Mouse (Mus musculus) intestine, embryonic 16.5 days (tissue): ENCODE results near the gene Mei1. TPM values are rescaled to one million over a fixed set of nuclear protein-coding genes. Genes with fewer than 3 reads are reported as not detected.

Source experiments
- ATAC-seq: fragments of 200-750 bp; cut with Nextera tagmentation; 2 replicates; pipeline ENCODE4 v1.8.0; 2017; ENCODE audit warnings: moderate TSS enrichment, moderate library complexity
- H3K27ac ChIP-seq: fragments of 300-500 bp; sonication (generic); 2 replicates; pipeline ENCODE4 v1.5.1; 2014; ENCODE audit warnings: mild to moderate bottlenecking, low read length
- H3K27me3 ChIP-seq: fragments of 300-500 bp; sonication (generic); replicated peaks from 2 replicates; pipeline ENCODE4 v1.6.1; 2014; ENCODE audit warnings: low read length, control low read depth, mixed read lengths; ENCODE audit not compliant: control insufficient read depth, insufficient read depth
- H3K36me3 ChIP-seq: fragments of 300-500 bp; sonication (generic); 2 replicates; pipeline ENCODE4 v1.6.1; 2014; ENCODE audit warnings: low read length, control low read depth; ENCODE audit not compliant: control insufficient read depth, insufficient read depth
- H3K4me1 ChIP-seq: fragments of 300-500 bp; sonication (generic); 2 replicates; pipeline ENCODE4 v1.6.1; 2014; ENCODE audit warnings: low read length, control low read depth, mixed read lengths; ENCODE audit not compliant: control insufficient read depth, insufficient read depth
- H3K4me2 ChIP-seq: fragments of 300-500 bp; sonication (generic); 2 replicates; pipeline ENCODE4 v1.6.1; 2014; ENCODE audit warnings: low read depth, low read length, control low read depth
- H3K4me3 ChIP-seq: fragments of 300-500 bp; sonication (generic); 2 replicates; pipeline ENCODE4 v1.5.1; 2014; ENCODE audit warnings: mild to moderate bottlenecking, low read length
- H3K9ac ChIP-seq: fragments of 300-500 bp; sonication (generic); 2 replicates; pipeline ENCODE4 v1.6.1; 2014; ENCODE audit warnings: low read depth, low read length
- H3K9me3 ChIP-seq: fragments of 300-500 bp; sonication (generic); 2 replicates; pipeline ENCODE4 v1.6.1; 2016; ENCODE audit warnings: low read length, control low read depth; ENCODE audit not compliant: control insufficient read depth
- WGBS: fragments of 180-500 bp; shearing (Covaris S2); extraction: QIAGEN DNeasy Blood & Tissue Kit; methylation state at CpG from one replicate; pipeline ENCODE4 v1.1.7; 2014; 5-methylcytosine and 5-hydroxymethylcytosine counted together
- polyA plus RNA-seq: library from polyadenylated mRNA; unstranded; fragments of >200 nt; fragmentation: Nextera tagmentation; extraction: Ambion mirVana; gene quantifications from 2 replicates; pipeline ENCODE4 v1.2.1, GENCODE M21; 2015

Gene Mei1
- polyA plus RNA-seq, 1 experiment from 2014 or later = not detected

DNA sequence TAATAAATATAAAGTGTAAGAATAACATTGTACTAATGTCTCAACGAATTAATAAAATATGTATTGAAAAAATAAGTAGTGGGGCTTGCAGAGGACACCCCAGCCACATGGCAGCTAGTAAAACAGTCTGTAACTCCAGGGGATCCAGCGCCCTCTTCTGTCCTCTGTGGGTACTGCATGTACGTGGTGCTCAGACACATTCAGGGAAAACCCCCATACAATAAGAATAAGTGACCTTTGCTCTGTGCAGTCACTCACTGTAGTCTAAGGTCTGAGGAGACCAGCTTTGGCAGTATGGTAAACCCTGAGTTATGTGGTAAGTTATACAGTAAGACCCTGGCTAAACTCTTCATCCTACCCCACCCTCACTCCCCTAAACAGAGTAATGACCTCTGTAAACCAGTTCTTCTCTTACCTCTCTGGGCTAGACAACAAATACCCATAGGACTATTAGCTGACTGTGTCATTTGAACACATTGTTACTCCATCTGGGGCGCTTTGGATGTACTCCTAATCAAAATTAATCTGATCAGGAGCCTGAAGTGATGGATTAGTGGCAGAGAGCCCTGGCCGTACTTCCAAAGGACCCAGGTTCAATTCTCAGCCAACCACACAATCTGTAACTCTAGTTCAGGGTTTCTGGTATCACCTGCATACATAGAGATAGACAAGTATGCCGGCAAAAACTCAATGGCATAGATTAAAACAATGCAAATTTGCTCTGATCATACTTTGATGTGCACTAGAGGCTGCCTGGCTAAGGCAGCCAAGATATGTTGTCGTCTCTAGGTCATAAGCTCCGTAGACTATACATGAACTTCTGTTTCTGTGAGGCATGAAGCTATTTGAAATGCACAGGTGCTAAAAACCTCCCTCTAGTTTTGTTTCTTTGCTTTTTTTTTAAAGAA, 95.8 kb downstream of the Mei1 start:
- peaks cover 61% of the 10 kb centered on the region for H3K4me1 ChIP-seq
- 52% methylated on average over 8 of the region's 8 CpGs for whole genome bisulfite sequencing
- peaks cover 4% of the 10 kb centered on the region; the same call in 1 of the 2 replicates for H3K36me3 ChIP-seq
- no peaks in the 10 kb centered on the region for H3K27me3 ChIP-seq
- peak overlapping the region; percentile 38 for H3K4me2 ChIP-seq
- H3K9ac ChIP-seq = peak overlapping the region; percentile 56; the same call in 1 of the 2 replicates
- no peak overlapping the region for H3K4me3 ChIP-seq
- ATAC-seq = peak; percentile 70
- H3K27ac ChIP-seq = peak overlapping the region; percentile 86
- no peaks in the 10 kb centered on the region for H3K9me3 ChIP-seq

DNA sequence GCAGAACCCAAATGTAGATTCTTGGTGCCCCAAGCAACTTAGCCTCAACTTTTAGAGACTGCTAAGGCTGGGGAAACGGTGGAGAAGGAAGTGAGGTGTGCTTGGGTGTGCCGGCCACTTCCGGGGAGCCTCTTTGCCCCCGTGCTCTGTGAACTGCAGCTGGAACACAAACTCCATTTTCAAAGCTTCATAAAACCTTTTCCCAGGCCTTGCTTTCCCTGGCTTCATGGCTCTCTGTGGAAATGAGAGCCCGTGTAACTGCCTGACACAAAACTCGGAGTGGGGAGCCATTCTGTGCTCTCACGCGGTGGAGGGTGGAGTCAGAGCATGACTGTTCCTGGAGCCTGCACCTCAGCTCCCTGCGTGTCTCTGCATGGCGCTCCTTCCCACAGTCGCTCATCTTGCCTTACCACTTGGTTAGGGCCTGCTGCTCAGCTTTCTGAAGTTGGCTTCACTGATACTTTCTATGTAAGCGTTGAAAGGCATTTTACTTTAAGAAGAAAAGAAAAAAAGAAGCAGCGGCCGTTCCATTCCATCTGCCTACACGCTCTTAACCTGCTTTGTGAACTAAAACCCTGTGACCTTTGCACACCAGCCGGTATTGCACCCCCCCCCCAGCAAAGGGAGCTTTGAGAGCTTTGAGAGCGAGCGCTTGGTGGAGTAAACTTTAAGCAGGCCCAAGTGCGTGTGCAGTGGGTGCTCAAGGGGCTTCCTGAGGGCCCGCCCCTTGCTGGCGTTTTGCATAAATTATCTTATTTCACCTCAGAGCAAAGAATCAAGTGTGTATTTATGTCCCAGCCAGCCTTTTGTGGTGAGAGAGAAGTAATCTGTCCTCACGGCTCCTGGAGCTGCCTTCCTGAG, 96.7 kb downstream of the Mei1 start:
- peaks cover 52% of the 10 kb centered on the region for H3K4me1 ChIP-seq
- H3K27me3 ChIP-seq = no peaks in the 10 kb centered on the region
- H3K9ac ChIP-seq = peak overlapping the region; percentile 56
- H3K4me3 ChIP-seq = peak overlapping the region; percentile 17
- ATAC-seq = no peak
- H3K27ac ChIP-seq = peak overlapping the region; percentile 86
- no peaks in the 10 kb centered on the region for H3K9me3 ChIP-seq
- WGBS = 46% methylated on average over 22 of the region's 22 CpGs
- peak overlapping the region; percentile 38 for H3K4me2 ChIP-seq
- peaks cover 4% of the 10 kb centered on the region; the same call in 1 of the 2 replicates for H3K36me3 ChIP-seq

DNA sequence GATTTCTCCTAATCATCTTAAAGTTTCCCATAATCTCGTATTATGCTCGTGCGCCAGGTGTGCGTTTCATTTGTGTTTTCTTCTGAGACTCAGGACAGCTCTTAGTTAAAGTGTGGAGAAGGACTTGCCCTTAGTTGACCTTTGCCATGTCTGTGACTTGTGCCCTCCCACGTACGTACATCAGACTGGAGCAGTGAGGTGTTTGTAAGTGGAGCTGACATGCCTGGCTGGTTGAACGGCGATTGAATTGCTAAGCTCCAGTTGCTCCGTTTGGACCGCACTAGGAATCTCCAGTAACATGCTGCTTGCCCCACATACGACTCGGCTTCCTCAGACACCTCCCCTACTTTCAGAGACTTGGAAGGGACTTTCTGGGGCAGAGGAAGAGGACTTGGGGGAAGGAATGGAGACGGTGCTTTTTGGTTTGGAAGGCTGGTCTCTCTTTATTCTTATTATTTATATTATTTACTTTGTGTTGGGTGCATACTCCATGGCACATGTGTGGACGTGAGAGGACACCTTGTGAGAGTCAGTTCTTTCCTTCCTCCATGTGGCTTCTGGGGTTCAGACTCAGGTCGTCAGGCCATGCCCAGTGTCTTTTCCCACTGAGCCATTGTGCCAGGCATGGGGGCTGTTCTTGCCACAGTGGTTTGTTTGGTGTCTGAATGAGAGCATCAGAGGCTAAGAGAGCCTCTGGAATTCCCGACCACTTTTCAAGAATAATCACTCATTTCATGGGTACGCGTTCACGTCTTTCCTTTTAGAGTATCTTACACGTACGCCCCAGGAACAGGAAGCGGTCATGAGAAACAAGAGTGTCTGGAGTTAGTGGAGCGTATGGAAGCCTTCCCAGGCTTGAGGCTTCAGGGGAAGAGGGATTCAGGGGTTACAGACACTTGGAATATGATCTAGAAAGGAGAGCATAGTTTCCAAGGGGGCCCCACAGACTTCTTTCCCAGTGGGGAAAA, 97.7 kb downstream of the Mei1 start:
- H3K4me2 ChIP-seq = peak overlapping the region; percentile 38; the same call in 1 of the 2 replicates
- no peaks in the 10 kb centered on the region for H3K9me3 ChIP-seq
- 60% methylated on average over 23 of the region's 23 CpGs for WGBS
- H3K36me3 ChIP-seq = peaks cover 4% of the 10 kb centered on the region; the same call in 1 of the 2 replicates
- H3K27ac ChIP-seq = peak overlapping the region; percentile 86
- peaks cover 50% of the 10 kb centered on the region for H3K4me1 ChIP-seq
- ATAC-seq = no peak
- H3K27me3 ChIP-seq = no peaks in the 10 kb centered on the region
- H3K4me3 ChIP-seq = no peak overlapping the region
- 0 out of 2 replicates have a peak overlapping the region, but pooled peaks have one; percentile 56 for H3K9ac ChIP-seq

DNA sequence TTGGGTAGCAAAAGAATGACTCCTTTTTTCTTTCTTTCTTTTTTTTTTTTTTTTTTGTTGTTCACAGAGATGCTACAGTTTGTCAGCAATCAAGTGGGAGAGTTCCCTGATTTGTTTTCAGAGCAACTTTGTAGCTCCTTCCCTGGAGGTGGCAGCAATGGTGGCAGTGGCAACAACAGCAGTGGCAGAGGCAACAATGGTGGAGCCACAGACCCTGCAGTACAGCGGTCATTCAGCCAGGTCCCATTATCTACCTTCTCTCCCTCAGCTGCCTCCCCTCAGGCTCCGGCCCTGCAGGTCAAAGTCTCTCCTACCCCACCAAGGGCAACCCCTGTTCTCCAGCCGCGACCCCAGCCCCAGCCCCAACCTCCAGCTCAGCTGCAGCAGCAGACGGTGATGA, 99.9 kb downstream of the Mei1 start:
- Histone ChIP-seq H3K9ac (no peak overlapping the region), H3K4me3 (no peak overlapping the region), H3K9me3 (no peaks in the 10 kb centered on the region), H3K36me3 (peaks cover 13% of the 10 kb centered on the region), H3K27ac (no peak overlapping the region), H3K27me3 (no peaks in the 10 kb centered on the region), H3K4me1 (peaks cover 35% of the 10 kb centered on the region), H3K4me2 (no peak overlapping the region)
- no peak for ATAC-seq
- WGBS = 76% methylated on average over 5 of the region's 5 CpGs

DNA sequence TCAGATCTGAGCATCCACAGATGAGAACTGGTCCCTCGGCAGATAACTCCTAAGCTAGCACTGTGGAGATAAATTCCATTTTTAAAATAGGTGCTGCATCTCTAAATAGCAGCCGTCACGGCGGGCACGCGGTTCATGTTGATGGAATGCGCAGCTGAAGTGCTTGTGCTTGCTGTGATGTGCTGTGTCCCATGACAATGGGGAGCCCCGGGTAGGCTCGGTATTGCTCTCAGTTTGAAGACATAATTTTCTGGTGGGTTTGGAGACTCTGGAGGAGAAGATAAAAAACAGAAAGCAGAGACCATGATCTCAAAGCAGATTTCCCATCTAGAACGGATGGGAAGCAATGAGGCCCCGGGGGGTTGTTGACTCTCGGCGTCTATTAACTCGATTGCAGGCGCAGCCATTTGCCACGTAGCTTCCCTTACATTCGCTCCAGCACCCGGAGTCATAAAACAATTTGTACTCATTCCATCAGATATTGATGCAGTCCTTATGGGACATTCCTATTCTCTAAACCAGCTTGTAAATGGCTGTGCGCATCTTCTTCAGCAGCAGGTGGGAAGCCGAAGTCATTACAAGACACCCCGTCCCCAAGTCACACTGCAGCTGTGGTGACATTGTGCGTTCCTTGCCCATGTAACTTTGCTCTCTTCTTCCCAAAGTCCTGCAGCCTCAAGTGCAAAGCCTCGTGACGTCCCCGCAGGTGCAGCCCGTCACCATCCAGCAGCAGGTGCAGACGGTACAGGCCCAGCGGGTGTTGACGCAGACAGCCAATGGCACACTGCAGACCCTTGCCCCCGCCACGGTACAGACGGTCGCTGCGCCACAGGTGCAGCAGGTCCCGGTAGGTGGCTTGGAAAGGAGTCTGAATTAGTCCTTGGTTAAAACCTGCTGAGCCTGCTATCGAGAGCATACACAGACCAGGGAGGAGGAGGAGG, 100.9 kb downstream of the Mei1 start:
- ATAC-seq = peak; percentile 75
- H3K36me3 ChIP-seq = peaks cover 18% of the 10 kb centered on the region
- no peak overlapping the region for H3K4me3 ChIP-seq
- H3K4me2 ChIP-seq = no peak overlapping the region
- H3K27ac ChIP-seq = 0 out of 2 replicates have a peak overlapping the region, but pooled peaks have one; percentile 19
- WGBS = 69% methylated on average over 36 of the region's 36 CpGs
- H3K27me3 ChIP-seq = no peaks in the 10 kb centered on the region
- no peaks in the 10 kb centered on the region for H3K9me3 ChIP-seq
- peaks cover 28% of the 10 kb centered on the region for H3K4me1 ChIP-seq
- H3K9ac ChIP-seq = no peak overlapping the region

DNA sequence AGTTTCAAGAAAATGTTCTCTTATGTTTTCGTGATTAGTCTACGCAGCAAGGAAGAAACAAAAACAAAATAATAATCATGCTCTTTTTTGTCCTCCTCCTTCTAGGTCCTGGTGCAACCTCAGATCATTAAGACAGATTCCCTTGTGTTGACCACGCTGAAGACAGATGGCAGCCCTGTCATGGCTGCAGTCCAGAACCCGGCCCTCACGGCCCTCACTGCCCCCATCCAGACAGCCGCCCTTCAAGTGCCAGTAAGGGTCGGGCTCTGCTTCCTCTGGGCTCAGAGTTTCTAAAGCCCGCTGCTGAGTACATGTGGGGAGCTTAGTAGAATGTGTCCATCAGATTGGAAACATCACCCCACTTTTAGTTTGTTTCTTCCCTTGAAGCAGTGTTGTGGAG, 102.9 kb downstream of the Mei1 start:
- ATAC-seq = no peak
- no peak overlapping the region for H3K9ac ChIP-seq
- no peaks in the 10 kb centered on the region for H3K27me3 ChIP-seq
- H3K4me1 ChIP-seq = peaks cover 9% of the 10 kb centered on the region
- H3K36me3 ChIP-seq = peaks cover 18% of the 10 kb centered on the region
- H3K9me3 ChIP-seq = no peaks in the 10 kb centered on the region
- H3K4me2 ChIP-seq = no peak overlapping the region
- WGBS = 74% methylated on average over 8 of the region's 8 CpGs
- H3K27ac ChIP-seq = no peak overlapping the region
- no peak overlapping the region for H3K4me3 ChIP-seq

DNA sequence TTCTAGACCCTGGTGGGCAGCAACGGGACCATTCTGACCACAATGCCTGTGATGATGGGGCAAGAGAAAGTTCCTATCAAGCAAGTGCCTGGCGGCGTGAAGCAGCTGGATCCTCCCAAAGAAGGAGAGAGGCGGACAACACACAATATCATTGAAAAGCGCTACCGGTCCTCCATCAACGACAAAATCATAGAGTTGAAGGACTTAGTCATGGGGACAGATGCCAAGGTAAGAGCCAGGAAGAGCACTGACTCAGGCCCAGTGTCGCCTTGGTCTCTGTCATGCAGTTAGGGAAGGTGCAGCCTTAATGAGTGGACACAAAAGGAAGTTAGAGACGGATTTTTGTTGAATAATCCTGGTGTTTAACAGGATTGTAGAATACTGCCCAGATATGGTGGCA, 105.3 kb downstream of the Mei1 start:
- H3K4me1 ChIP-seq = 0 out of 2 replicates have a peak, but pooled peaks cover under 1% of the 10 kb centered on the region
- H3K4me3 ChIP-seq = no peak overlapping the region
- H3K27me3 ChIP-seq = no peaks in the 10 kb centered on the region
- peaks cover 39% of the 10 kb centered on the region for H3K36me3 ChIP-seq
- H3K4me2 ChIP-seq = no peak overlapping the region
- H3K9ac ChIP-seq = no peak overlapping the region
- no peak overlapping the region for H3K27ac ChIP-seq
- H3K9me3 ChIP-seq = no peaks in the 10 kb centered on the region
- WGBS = 94% methylated on average over 9 of the region's 9 CpGs
- ATAC-seq = no peak
